Mouse (Mus musculus): ENCODE measurements around the gene Prss23.

GRCm38 (mm10) chr7:89477294-89477999, 49.5 kb downstream of the Prss23 start:
- TF ChIP-seq CTCF (IDR thresholded peaks at IDR 0.05; ENCODE audit: borderline replicate concordance, extremely low read depth, insufficient read depth, insufficient read length) (peak; percentile 67; the same call in 1 of the 2 replicates), POLR2A (IDR thresholded peaks at IDR 0.05; ENCODE audit: borderline replicate concordance, extremely low read depth, insufficient read depth, insufficient read length, poor library complexity, severe bottlenecking) (no peak)
